Mouse (Mus musculus) C2C12 (cell line): ENCODE measurements around the gene Gm28308. TPM values are rescaled to one million over a fixed set of nuclear protein-coding genes. Genes with fewer than 3 reads are reported as not detected.

ENCODE experiments used
- H3K27me3 ChIP-seq: one replicate; pipeline ENCODE4 v1.6.1; 2011; ENCODE audit not compliant: control insufficient read depth, insufficient read depth, insufficient read length
- H3K36me3 ChIP-seq: one replicate; pipeline ENCODE4 v1.6.1; 2011; ENCODE audit not compliant: control insufficient read depth, insufficient read depth
- H3K4me3 ChIP-seq: one replicate; pipeline ENCODE4 v1.5.1; 2011; ENCODE audit warnings: mild to moderate bottlenecking, control low read depth; ENCODE audit not compliant: poor library complexity, insufficient read depth, severe bottlenecking
- H3K79me2 ChIP-seq: one replicate; pipeline ENCODE4 v1.6.1; 2011; ENCODE audit not compliant: control insufficient read depth, insufficient read depth
- H3K79me3 ChIP-seq: one replicate; pipeline ENCODE4 v1.6.1; 2011; ENCODE audit warnings: low read depth, control low read depth
- H3ac ChIP-seq: one replicate; pipeline ENCODE3; 2011; ENCODE audit warnings: low read depth; ENCODE audit not compliant: control insufficient read depth, insufficient read length
- CEBPB ChIP-seq: IDR thresholded peaks from one replicate; pipeline ENCODE4 v1.6.1; 2011; ENCODE audit warnings: low read depth, mild to moderate bottlenecking, control low read depth, moderate library complexity
- CTCF ChIP-seq: IDR thresholded peaks from one replicate; pipeline ENCODE4 v1.5.1; 2011; ENCODE audit not compliant: control insufficient read depth, insufficient read depth, insufficient read length
- FOSL1 ChIP-seq: IDR thresholded peaks from one replicate; pipeline ENCODE4 v1.8.0; 2011; ENCODE audit warnings: mild to moderate bottlenecking, low read length; ENCODE audit not compliant: poor library complexity, insufficient read depth, severe bottlenecking
- MAX ChIP-seq: IDR thresholded peaks from one replicate; pipeline ENCODE4 v1.6.1; 2011; ENCODE audit warnings: mild to moderate bottlenecking, control low read depth
- MYOD1 ChIP-seq: IDR thresholded peaks from one replicate; pipeline ENCODE4 v1.6.1; 2011; ENCODE audit warnings: low read depth; ENCODE audit not compliant: control insufficient read depth, insufficient read length
- MYOG ChIP-seq: IDR thresholded peaks from one replicate; pipeline ENCODE4 v1.6.1; 2011; ENCODE audit not compliant: control insufficient read depth, insufficient read length; ENCODE audit errors: extremely low read depth
- USF1 ChIP-seq: IDR thresholded peaks from one replicate; pipeline ENCODE4 v1.6.1; 2011; ENCODE audit warnings: low read depth, mild to moderate bottlenecking, control low read depth, moderate library complexity
- polyA plus RNA-seq: library from polyadenylated mRNA; unstranded; fragments of >200 nt; fragmentation: generic; extraction: Trizol; gene quantifications from one replicate; pipeline ENCODE4 v1.2.1, GENCODE M21; 2012; ENCODE audit warnings: missing spikeins

The Gm28308 gene
- polyA plus RNA-seq, 1 experiment: 0.75 TPM

GRCm38 (mm10) chr6:52152226-52153193, 60.6 kb downstream of the Gm28308 start:
- H3K36me3 ChIP-seq: no peaks in the 10 kb centered on the region
- no peaks in the 10 kb centered on the region for H3K27me3 ChIP-seq
- no peaks in the 10 kb centered on the region for H3K79me2 ChIP-seq
- no peak for TF ChIP-seq CTCF
- TF ChIP-seq MYOD1: no peak
- no peak for TF ChIP-seq CEBPB
- TF ChIP-seq MYOG: no peak
- no peak for TF ChIP-seq USF1
- no peak for TF ChIP-seq FOSL1
- TF ChIP-seq MAX: no peak
- no peak overlapping the region for H3K4me3 ChIP-seq
- no peaks in the 10 kb centered on the region for H3K79me3 ChIP-seq
- H3ac ChIP-seq: no peak overlapping the region

DNA sequence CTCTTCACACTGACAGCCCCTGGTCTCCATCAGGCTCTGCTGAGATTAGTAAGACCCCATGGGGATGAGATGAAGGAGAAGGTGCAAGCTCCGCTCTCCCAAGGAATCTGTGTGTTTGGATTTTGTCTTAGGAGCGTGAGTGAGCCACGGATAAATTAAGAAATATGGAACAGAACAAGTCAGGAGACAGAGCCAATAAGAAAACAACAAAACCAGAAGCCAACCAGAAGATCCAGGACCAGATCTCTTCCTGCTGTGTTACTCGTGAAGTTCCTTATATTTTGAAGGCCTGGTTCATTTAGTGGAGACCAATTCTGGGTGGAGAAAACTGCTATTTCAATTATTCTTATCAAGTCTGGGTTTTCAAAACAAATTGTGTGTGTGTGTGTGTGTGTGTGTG, 61.6 kb downstream of the Gm28308 start:
- Histone ChIP-seq H3K79me3 (no peaks in the 10 kb centered on the region), H3K4me3 (no peak overlapping the region), H3K27me3 (no peaks in the 10 kb centered on the region), H3K79me2 (no peaks in the 10 kb centered on the region), H3K36me3 (no peaks in the 10 kb centered on the region), H3ac (no peak overlapping the region)
- TF ChIP-seq CEBPB (no peak), CTCF (no peak), MYOD1 (no peak), FOSL1 (no peak), MYOG (no peak), MAX (no peak), USF1 (no peak)

DNA sequence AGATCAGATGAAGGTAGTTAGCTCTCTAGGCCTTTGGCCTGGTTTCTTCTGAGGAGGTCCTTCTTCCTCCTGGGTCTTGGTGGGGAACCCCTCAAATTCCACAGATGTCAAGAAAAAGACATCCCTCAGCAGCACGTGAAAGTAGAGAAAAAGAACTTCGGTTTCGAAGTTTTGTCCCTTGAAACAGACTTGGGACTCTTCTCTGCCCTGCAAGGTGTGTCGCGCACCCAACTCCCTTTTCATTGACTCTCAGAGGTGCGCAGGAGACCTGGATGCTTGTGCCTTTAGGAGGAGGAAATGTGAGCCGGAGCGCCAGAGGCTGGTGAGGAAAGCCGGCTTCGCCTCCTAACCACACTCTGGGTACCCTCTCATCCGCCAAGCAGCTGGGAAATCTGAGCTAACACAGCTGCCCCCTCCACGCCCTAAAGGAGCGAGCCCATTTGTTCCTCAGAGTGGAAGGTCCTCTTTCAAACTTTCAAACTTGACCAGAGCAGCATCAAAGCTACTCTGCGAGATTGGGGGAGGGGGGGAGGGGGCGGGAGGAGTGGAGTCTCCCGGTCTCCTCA, 62.7 kb downstream of the Gm28308 start:
- H3ac ChIP-seq: no peak overlapping the region
- H3K36me3 ChIP-seq: no peaks in the 10 kb centered on the region
- H3K4me3 ChIP-seq: no peak overlapping the region
- H3K79me2 ChIP-seq: no peaks in the 10 kb centered on the region
- no peaks in the 10 kb centered on the region for H3K27me3 ChIP-seq
- TF ChIP-seq CEBPB (no peak), USF1 (no peak), MYOD1 (peak; percentile 71), MYOG (no peak), MAX (no peak)
- no peaks in the 10 kb centered on the region for H3K79me3 ChIP-seq

DNA sequence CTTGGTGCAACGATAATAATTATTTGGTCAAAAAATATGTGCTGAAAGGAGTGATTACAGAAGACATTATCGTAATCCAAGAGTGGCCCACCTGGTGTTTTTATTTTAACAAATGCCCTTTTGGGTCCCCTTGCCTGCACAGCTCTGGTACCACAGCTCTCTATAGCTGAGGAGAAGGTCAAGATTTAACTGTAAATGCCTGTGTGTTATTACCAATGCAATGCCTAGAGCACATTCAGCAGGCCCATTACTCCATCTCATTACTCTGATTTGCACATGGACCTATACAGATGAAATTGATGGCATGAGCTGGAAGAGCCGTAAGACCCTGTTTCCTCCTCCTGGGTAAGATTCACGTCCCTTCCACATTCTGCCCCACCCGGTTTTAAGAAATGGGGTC, 74.0 kb downstream of the Gm28308 start:
- TF ChIP-seq MAX (no peak), CEBPB (no peak), FOSL1 (no peak), USF1 (no peak), MYOD1 (no peak), MYOG (no peak), CTCF (no peak)
- no peak overlapping the region for H3ac ChIP-seq
- H3K4me3 ChIP-seq: no peak overlapping the region
- no peaks in the 10 kb centered on the region for H3K79me3 ChIP-seq
- no peaks in the 10 kb centered on the region for H3K79me2 ChIP-seq
- H3K27me3 ChIP-seq: no peaks in the 10 kb centered on the region
- no peaks in the 10 kb centered on the region for H3K36me3 ChIP-seq

- no peaks in the 10 kb centered on the region for H3K79me3 ChIP-seq
- TF ChIP-seq USF1 (no peak), MYOD1 (no peak), CEBPB (no peak), MAX (no peak), MYOG (no peak), CTCF (no peak), FOSL1 (no peak)
- H3K4me3 ChIP-seq: no peak overlapping the region
- H3ac ChIP-seq: no peak overlapping the region
- no peaks in the 10 kb centered on the region for H3K79me2 ChIP-seq
- no peaks in the 10 kb centered on the region for H3K36me3 ChIP-seq
- no peaks in the 10 kb centered on the region for H3K27me3 ChIP-seq
These were observed 74.6 kb downstream of the Gm28308 start for GRCm38 (mm10) chr6:52138576-52138975.
